Mouse (Mus musculus) heart, embryonic 14.5 days (tissue): ENCODE results near the gene Dpp7. TPM values are rescaled to one million over a fixed set of nuclear protein-coding genes. Genes with fewer than 3 reads are reported as not detected.
A peak's percentile ranks its signal among the peaks of the same experiment; 100 is the strongest.

Source experiments
- ATAC-seq: fragments of 200-750 bp; cut with Nextera tagmentation; 2 replicates; pipeline ENCODE4 v1.8.0; 2017; ENCODE audit warnings: low read depth, moderate TSS enrichment; ENCODE audit not compliant: insufficient number of reproducible peaks, insufficient read depth, low FRiP score
- H3K27ac ChIP-seq, 2 experiments: fragments of 200-500 bp in 1 of 2; fragments of 300-500 bp in 1 of 2; sonication (generic) in 1 of 2; replicated peaks in 1 of 2; 2 replicates each; pipeline ENCODE4 v1.5.1; 2012 to 2014; ENCODE audit warnings: low read depth in 2 of 2, low read length in 2 of 2, control low read depth in 1 of 2, mild to moderate bottlenecking in 1 of 2, mixed read lengths in 1 of 2; ENCODE audit not compliant: control insufficient read depth in 1 of 2, insufficient read depth in 1 of 2
- H3K27me3 ChIP-seq: fragments of 300-500 bp; sonication (generic); 2 replicates; pipeline ENCODE4 v1.6.1; 2014; ENCODE audit warnings: mild to moderate bottlenecking, low read length, control low read depth; ENCODE audit not compliant: control insufficient read depth, insufficient read depth
- H3K36me3 ChIP-seq: fragments of 300-500 bp; sonication (generic); 2 replicates; pipeline ENCODE4 v1.6.1; 2014; ENCODE audit warnings: mild to moderate bottlenecking, control low read depth, low read length, mixed read lengths; ENCODE audit not compliant: control insufficient read depth, insufficient read depth
- H3K4me1 ChIP-seq, 2 experiments: fragments of 200-500 bp in 1 of 2; fragments of 300-500 bp in 1 of 2; sonication (generic) in 1 of 2; 2 replicates each; pipeline ENCODE4 v1.6.1; 2012 to 2014; ENCODE audit warnings: low read length in 2 of 2, control low read depth in 1 of 2, mixed read lengths in 1 of 2; ENCODE audit not compliant: control insufficient read depth in 2 of 2, insufficient read depth in 2 of 2
- H3K4me2 ChIP-seq: fragments of 300-500 bp; sonication (generic); 2 replicates; pipeline ENCODE4 v1.6.1; 2014; ENCODE audit warnings: mild to moderate bottlenecking, low read length
- H3K4me3 ChIP-seq, 2 experiments: fragments of 200-500 bp in 1 of 2; fragments of 300-500 bp in 1 of 2; sonication (generic) in 1 of 2; 2 replicates each; pipeline ENCODE4 v1.5.1; 2012 to 2014; ENCODE audit warnings: low read length in 2 of 2, mild to moderate bottlenecking in 2 of 2, control low read depth in 1 of 2, low read depth in 1 of 2, moderate library complexity in 1 of 2; ENCODE audit not compliant: control insufficient read depth in 1 of 2, insufficient read depth in 1 of 2
- H3K9ac ChIP-seq: fragments of 300-500 bp; sonication (generic); 2 replicates; pipeline ENCODE4 v1.6.1; 2014; ENCODE audit warnings: mild to moderate bottlenecking, low read length
- H3K9me3 ChIP-seq: fragments of 300-500 bp; sonication (generic); 2 replicates; pipeline ENCODE4 v1.6.1; 2016; ENCODE audit warnings: low read length, control low read depth; ENCODE audit not compliant: control insufficient read depth
- WGBS: fragments of 180-500 bp; shearing (Covaris S2); extraction: QIAGEN DNeasy Blood & Tissue Kit; methylation state at CpG from one replicate; pipeline ENCODE4 v1.1.7; 2014; 5-methylcytosine and 5-hydroxymethylcytosine counted together
- polyA plus RNA-seq: library from polyadenylated mRNA; unstranded; fragments of >200 nt; fragmentation: Nextera tagmentation; extraction: Ambion mirVana; gene quantifications from 2 replicates; pipeline ENCODE4 v1.2.1, GENCODE M21; 2014

The Dpp7 gene
- polyA plus RNA-seq, 1 experiment from 2014 or later = 11.5 TPM

DNA sequence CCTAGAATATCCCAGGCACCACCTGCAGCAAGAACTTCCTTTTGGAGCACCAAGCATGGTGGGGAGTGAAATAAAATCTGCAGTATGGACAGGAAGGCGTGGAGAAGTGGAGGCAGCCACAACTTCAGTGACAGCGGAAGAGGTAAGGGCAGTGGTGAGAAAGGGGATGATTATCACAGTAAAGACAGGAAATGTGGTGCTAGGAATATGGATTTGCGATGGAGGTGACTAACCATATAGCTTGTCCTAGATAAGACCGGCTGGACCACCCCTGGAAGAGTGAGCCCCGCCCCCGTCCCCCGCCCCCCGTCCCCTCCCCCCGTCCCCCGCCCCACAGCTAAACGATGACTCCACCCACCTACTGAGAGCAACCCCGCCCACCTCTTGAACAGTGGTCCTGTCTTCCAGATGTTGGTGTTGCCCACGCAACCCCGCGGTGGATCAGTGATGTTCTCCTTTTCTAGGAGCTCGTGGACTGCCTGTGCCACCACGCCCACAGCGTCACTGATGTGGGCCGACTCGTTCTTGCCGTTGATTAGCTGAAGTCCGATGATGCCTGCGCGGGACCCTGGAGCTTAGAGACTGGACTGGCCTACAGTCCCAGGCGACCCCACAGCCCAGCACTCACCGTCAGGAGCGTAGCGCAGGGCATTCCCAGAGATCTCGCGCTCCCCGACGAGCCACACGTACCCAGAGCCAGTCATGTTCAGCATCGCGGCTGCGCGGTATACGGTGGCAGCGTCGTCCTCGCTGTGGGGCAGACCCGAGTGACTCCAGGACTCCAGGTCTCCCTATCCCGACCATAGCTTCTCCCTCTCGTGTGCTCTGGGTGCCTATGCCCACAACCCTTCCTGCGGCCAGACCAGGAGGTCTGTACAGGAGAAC lies 51.3 kb downstream of the Dpp7 start:
- 0 out of 2 replicates have a peak, but pooled peaks have one; percentile 26 for ATAC-seq
- Histone ChIP-seq H3K9me3 (no peaks in the 10 kb centered on the region), H3K9ac (peak overlapping the region; percentile 25; the same call in 1 of the 2 replicates), H3K27me3 (peaks cover 72% of the 10 kb centered on the region), H3K27ac (no peak overlapping the region), H3K4me1 (peaks cover 4 to 5% of the 10 kb centered on the region in 2 experiments; a peak in 1 of 4 replicates), H3K36me3 (no peaks in the 10 kb centered on the region), H3K4me3 (peak overlapping the region; percentile 31 to 44), H3K4me2 (peak overlapping the region; percentile 73)
- WGBS = 3% methylated on average over 41 of the region's 45 CpGs

DNA sequence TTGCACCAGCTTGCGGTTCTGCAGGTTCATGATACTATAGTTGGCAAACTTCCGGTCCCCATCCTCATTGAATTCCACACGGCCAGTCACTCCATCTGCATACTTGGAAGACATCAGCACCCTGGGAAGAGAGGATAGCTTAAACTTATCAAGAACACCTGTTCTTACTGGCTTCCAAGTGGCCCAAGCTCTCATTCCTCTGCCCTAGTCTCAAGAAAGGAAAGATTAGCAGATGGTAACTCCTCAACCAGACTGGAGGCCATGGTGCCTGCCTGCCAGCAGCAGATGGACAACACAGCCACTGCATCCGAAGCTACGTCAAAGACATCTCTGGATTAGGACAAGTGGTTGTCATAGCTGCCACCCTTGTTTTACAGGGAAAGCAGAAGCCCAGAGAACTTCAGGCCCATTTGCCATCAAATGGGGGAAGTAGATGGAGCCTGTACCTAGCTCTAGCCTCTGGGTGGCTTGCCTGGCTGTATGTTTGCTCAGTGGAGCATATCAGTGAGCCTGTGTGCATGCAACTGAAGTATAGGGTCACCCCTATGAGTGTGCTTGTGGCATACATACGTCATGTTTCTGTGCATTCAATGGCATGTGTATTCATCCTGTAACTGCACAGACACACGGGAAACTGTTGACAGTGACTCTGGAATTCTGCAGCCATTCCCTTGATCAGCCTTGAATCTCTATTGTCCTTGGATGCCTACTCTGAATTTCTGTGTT lies 52.1 kb downstream of the Dpp7 start:
- Histone ChIP-seq H3K27ac (no peak overlapping the region), H3K4me3 (no peak overlapping the region), H3K27me3 (peaks cover 65% of the 10 kb centered on the region), H3K36me3 (no peaks in the 10 kb centered on the region), H3K9me3 (no peaks in the 10 kb centered on the region), H3K9ac (no peak overlapping the region), H3K4me1 (peaks cover 4 to 5% of the 10 kb centered on the region in 2 experiments; a peak in 1 of 4 replicates), H3K4me2 (no peak overlapping the region)
- no peak for ATAC-seq
- 69% methylated on average over 7 of the region's 7 CpGs for WGBS

DNA sequence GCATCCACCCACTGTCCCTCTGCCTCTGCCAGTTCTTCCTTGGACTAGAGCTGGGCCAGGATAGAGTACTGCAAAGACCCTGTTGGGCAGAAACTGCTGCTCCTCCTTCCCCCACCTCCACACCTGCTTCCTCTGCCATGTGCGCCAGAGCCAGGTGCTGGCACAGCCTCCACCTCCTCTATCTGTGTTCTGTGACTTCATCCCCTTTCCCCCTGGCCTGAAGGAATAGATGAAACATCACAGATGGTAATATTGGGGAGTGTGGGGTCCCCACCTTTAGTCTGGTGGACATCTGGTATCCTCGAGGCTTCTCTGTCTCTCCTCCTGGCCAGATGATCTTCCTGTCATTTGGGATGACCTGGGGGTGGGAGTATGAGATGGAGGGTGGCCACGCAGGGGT lies 52.7 kb downstream of the Dpp7 start:
- peaks cover 58% of the 10 kb centered on the region for H3K27me3 ChIP-seq
- ATAC-seq = no peak
- no peak overlapping the region for H3K9ac ChIP-seq
- WGBS = 59% methylated on average over 3 of the region's 3 CpGs
- peaks cover 4 to 5% of the 10 kb centered on the region in 2 experiments; a peak in 1 of 4 replicates for H3K4me1 ChIP-seq
- no peak overlapping the region for H3K27ac ChIP-seq
- no peaks in the 10 kb centered on the region for H3K9me3 ChIP-seq
- H3K4me3 ChIP-seq = no peak overlapping the region
- no peak overlapping the region for H3K4me2 ChIP-seq
- no peaks in the 10 kb centered on the region for H3K36me3 ChIP-seq

Other genes starting within 250 kb of the Dpp7 start
- gene Nrarp, start 175.6 kb downstream of the Dpp7 start, polyA plus RNA-seq = 11.9 and 13.9 TPM in 2 replicates
- 6.5 and 8.0 TPM in 2 replicates for gene Tor4a, start 159.5 kb downstream of the Dpp7 start, polyA plus RNA-seq
- 58.4 and 65.9 TPM in 2 replicates for gene Nelfb, start 144.9 kb downstream of the Dpp7 start, polyA plus RNA-seq
- gene Stpg3, start 141.7 kb downstream of the Dpp7 start, polyA plus RNA-seq = not detected in 2 replicates
- 0.93 TPM in 1 of 2 replicates, not detected in the other for gene Fam166a, start 137.6 kb downstream of the Dpp7 start, polyA plus RNA-seq
- 342 and 395 TPM in 2 replicates for gene Tubb4b, start 131.7 kb downstream of the Dpp7 start, polyA plus RNA-seq
- gene Slc34a3, start 122.0 kb downstream of the Dpp7 start, polyA plus RNA-seq = not detected in 2 replicates
- not detected in 2 replicates for gene Rnf224, start 119.6 kb downstream of the Dpp7 start, polyA plus RNA-seq
- 5.3 and 8.0 TPM in 2 replicates for gene Rnf208, start 114.1 kb downstream of the Dpp7 start, polyA plus RNA-seq
- not detected in 2 replicates for gene Cysrt1, start 113.9 kb downstream of the Dpp7 start, polyA plus RNA-seq
- 1.8 and 2.4 TPM in 2 replicates for gene AL732309.1, start 109.5 kb downstream of the Dpp7 start, polyA plus RNA-seq
- 12.3 and 16.3 TPM in 2 replicates for gene Tmem203, start 100.9 kb downstream of the Dpp7 start, polyA plus RNA-seq
- gene Tprn, start 93.7 kb downstream of the Dpp7 start, polyA plus RNA-seq = 2.3 and 3.1 TPM in 2 replicates
- gene Ssna1, start 83.9 kb downstream of the Dpp7 start, polyA plus RNA-seq = 150 and 163 TPM in 2 replicates
- 70.2 and 71.3 TPM in 2 replicates for gene Anapc2, start 83.9 kb downstream of the Dpp7 start, polyA plus RNA-seq
- gene Tmem210, start 68.2 kb downstream of the Dpp7 start, polyA plus RNA-seq = not detected in 2 replicates
- gene Lrrc26, start 66.4 kb downstream of the Dpp7 start, polyA plus RNA-seq = not detected in 2 replicates
- 0.05 TPM in 1 of 2 replicates, not detected in the other for gene Grin1, start 37.2 kb downstream of the Dpp7 start, polyA plus RNA-seq
- gene Man1b1, start 24.0 kb downstream of the Dpp7 start, polyA plus RNA-seq = 42.8 and 48.1 TPM in 2 replicates
- gene Uap1l1, start 9.3 kb upstream of the Dpp7 start, polyA plus RNA-seq = 17.6 and 18.3 TPM in 2 replicates
- gene Sapcd2, start 16.0 kb upstream of the Dpp7 start, polyA plus RNA-seq = 14.4 and 17.7 TPM in 2 replicates
- gene Entpd2, start 39.5 kb upstream of the Dpp7 start, polyA plus RNA-seq = 0.81 and 0.85 TPM in 2 replicates
- gene Npdc1, start 43.0 kb upstream of the Dpp7 start, polyA plus RNA-seq = 29.3 and 29.5 TPM in 2 replicates
- gene Fut7, start 66.9 kb upstream of the Dpp7 start, polyA plus RNA-seq = 0.14 TPM in 1 of 2 replicates, not detected in the other
- gene Abca2, start 72.3 kb upstream of the Dpp7 start, polyA plus RNA-seq = 3.8 and 4.3 TPM in 2 replicates
- 3.8 and 4.6 TPM in 2 replicates for gene Clic3, start 100.5 kb upstream of the Dpp7 start, polyA plus RNA-seq
- gene Paxx, start 104.7 kb upstream of the Dpp7 start, polyA plus RNA-seq = 31.0 and 32.6 TPM in 2 replicates
- 98.5 and 112 TPM in 2 replicates for gene Ptgds, start 113.7 kb upstream of the Dpp7 start, polyA plus RNA-seq
- not detected in 2 replicates for gene Lcn12, start 137.6 kb upstream of the Dpp7 start, polyA plus RNA-seq
- gene Fbxw5, start 144.4 kb upstream of the Dpp7 start, polyA plus RNA-seq = 82.8 and 85.2 TPM in 2 replicates
- gene C8g, start 145.4 kb upstream of the Dpp7 start, polyA plus RNA-seq = 2.9 and 4.9 TPM in 2 replicates
- gene Traf2, start 190.6 kb upstream of the Dpp7 start, polyA plus RNA-seq = 19.1 and 19.8 TPM in 2 replicates
- 279 and 319 TPM in 2 replicates for gene Edf1, start 201.5 kb upstream of the Dpp7 start, polyA plus RNA-seq
- 1.4 and 1.9 TPM in 2 replicates for gene Mamdc4, start 218.5 kb upstream of the Dpp7 start, polyA plus RNA-seq
- 240 and 250 TPM in 2 replicates for gene Phpt1, start 218.9 kb upstream of the Dpp7 start, polyA plus RNA-seq
- not detected in 2 replicates for gene Ajm1, start 225.4 kb upstream of the Dpp7 start, polyA plus RNA-seq